Mouse (Mus musculus) adrenal gland, adult (tissue): ENCODE measurements around the gene Madd.

ENCODE experiments used
- DNase-seq, 2 experiments: peaks; one replicate each; pipeline ENCODE4 v3.0.0; 2022 to 2023; ENCODE audit warnings: low spot score in 1 of 2; ENCODE audit not compliant: inconsistent age in 2 of 2

Madd gene

DNA sequence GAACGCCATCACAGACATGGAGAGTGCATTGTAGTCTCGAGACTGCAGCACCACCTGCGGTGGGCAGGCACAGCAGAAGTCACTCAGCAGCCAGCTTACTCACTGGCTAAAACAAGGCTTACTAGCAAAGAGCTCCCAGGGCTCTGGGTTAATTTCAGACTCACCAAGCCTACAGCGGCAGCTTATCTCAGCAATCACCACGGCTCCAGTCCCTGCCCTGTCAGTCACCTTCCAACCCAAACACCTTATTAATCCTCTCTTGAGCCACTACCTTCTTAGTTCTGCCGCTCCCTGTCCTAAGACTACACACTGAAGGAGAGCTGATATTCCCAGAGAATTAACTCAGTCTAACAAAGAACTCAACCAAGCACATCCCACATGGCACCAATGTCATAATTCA is 7.4 kb downstream of the Madd start:
- no peak for DNase-seq

DNA sequence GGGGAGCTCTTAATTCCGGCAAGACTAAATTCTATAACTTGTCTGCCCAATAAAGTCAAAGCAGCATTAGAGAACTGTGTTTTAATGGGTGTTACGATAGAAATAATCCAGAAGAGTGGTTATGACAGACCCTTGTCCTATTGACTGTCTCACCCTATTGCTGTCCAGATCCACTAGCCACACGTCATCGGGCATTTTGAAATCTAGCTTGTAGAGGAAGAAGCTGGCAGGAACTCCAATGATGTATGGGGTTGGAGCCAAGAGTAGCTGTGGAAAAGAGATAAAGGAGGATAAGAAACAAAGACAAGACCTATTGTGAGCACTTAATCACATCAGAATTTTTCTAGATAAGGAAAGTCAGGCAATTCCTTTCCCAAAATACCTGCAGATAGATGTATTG is 8.1 kb downstream of the Madd start:
- DNase-seq, result no peak

DNA sequence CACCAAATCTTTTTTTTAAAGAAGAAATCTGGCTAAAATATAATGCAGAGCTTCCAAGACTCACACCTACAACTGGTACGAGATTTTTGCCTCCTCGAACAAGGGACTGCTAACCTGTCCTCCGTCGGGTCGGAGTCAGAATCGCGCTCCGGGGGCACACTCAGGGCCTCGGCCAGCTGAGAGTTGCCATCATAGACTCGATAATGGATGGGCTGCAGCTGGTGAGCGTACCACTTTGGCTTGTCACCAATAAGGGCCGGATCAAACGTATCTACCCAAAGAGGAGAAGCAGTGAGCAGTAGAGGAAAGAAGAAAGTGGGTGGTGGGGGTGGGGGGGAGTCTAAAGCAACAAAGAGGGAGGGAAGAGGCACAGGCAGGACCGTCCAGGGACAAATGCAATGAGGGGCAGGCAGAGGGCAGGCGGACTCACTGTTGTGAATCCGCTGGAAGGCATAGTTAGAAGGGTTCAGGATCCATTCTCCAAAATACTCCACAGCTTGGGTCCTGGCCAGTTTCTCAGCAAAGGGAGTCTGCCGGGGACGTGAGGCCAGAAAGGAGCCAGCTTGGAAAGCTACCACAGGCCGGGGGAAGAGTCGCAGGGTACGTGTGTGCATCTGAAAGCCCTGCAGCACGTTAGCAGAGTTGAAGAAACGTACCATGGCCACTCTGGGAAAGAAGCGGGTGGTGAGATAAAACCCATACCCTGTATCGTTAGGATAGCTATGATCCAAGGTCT is 13.9 kb downstream of the Madd start:
- no peak for DNase-seq

DNA sequence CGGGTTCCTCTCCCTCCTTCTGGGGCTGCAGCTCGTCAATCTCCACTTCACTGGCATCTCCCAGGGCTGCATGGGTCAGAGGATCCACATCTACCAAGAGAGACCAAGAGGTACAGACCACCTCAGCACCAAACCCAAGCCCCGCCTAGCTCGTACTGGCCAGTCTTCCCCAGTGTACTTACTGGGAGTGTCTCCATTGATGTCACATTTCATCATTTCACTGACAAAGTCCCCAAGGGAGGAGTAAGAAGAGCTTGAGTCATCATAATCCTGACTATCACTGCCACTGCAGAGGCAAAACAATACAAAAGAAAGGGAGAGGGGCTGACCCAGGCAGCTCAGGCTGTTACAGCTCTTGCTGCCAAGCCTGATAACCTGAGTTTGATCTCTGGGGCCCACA is 16.0 kb downstream of the Madd start:
- no peak for DNase-seq

DNA sequence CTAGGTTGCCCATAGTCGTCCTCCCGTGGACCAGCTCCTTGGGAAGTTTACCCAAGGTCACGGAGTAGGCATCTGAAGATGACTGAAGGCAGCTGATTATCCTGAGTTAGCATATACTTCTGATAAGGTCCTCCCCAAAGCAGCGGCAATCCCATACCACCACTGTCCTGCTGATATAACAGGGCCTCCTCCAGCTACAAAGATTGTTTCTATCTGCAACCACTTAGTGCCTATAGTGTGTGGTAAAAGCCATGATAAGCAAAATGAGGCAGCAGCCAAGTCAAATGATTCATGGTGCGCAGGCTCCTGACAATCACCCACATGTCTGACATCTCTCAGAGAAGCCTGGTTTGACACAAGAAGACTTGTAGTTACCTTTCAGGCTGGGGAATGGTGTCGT is 18.6 kb downstream of the Madd start:
- no peak for DNase-seq

DNA sequence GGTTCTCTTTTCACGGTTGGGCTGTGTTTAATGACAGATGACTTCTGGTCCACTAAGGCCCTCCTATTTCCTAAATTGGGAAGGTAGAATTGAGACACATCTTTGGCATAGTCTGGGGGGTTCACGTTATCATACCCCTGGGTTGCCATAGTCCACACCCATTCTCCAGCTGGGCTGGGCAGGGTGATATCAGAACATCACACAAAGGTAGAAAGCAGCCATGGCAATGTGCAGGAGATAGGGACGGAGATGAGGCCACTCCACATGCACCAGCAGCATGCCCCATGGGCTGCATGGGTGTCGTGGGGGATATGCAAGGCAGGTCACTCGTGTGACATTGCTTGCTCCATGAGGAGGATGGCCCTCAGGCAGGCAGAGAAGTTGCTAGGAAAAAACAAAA is 20.1 kb downstream of the Madd start:
- no peak for DNase-seq

DNA sequence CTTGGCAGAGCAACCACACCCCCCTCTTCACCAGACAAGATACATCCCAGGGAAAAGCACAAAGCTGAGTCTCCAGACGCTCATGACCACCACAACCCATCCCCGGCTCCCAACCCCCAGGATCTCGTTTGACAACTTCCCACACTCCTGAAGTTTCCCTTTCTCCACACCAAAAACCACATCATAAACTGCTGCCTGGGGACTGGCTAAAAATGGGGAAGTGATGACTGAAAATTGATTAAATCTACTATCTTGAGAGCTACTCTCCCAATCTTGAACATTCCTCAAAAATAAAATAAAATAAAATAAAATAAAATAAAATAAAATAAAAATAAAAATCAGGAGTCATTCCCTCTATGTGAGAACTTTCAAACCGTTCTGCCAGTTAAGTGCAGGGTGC is 20.7 kb downstream of the Madd start:
- no peak for DNase-seq

DNA sequence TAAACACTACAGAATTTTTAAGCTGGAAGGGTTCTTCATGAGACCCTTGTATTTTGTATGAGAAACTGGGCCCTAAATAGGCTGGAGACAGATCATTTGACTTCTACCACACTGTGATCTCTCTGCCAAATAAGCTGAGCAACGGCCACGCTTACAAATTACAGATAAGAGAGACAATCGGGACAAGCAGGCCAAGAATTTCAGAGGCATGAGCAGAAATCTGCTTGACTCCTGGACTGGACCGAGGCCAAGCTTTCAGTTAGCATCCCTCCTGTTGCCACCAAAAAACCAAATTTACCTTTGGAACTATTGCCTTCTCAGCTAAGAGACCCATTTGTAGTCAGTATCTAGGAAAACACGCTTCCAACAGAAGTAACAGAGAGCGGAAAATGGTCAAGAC is 23.0 kb downstream of the Madd start:
- DNase-seq, result no peak

DNA sequence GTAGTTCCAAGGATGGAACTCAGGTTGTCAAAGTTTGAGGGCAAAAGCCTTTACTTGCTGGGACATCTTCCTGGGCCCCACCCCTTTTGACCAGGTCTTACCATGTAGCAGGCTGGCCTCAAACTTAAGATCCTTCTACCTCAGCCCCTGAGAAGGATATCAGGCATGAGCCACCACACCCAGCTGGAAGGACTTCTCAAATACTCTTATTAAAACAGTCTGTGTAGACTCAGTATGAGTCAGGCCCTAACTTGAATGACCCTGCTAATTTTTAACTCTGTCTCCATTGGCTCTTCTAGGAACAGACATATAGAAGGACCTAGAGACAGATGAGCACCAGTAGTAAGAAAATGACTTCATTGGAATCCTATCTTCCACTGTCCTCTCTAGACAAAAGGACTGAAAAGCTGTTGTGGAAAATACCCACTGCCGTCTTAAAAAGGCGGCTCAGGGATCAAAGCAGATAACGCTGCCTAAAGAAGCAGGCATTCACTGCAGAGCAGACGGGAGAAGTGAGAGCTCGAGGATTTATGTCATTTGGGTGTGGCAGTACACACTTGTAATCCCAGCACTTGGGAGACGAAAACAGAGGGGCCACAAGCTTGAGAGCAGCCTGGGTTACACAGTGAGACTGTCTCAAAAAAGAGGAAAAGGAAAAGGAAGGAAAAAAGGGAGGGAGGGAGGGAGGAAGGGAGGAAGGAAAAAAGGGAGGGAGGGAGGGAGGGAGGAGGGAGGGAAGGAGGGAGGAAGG is 26.5 kb downstream of the Madd start:
- DNase-seq, result no peak

DNA sequence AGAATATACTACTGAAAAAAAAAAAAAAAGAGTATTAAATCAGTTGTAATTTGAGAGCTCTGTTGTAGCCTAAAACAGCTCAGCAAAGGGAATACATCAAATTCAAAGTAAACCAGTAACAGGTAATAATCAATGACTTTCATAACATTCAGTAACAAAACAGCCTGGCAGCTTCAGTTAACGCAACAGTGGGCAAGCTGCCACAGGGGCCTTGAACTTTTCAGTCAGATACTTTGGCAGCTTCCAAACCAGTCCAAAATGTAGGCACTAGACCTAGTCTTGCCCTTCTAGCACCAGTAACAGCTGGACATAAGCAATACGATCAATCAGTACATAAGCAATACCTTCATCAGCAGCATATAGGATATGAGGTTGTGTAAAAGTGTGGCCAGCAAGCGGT is 29.5 kb downstream of the Madd start:
- peak; percentile 76 to 89 for DNase-seq

DNA sequence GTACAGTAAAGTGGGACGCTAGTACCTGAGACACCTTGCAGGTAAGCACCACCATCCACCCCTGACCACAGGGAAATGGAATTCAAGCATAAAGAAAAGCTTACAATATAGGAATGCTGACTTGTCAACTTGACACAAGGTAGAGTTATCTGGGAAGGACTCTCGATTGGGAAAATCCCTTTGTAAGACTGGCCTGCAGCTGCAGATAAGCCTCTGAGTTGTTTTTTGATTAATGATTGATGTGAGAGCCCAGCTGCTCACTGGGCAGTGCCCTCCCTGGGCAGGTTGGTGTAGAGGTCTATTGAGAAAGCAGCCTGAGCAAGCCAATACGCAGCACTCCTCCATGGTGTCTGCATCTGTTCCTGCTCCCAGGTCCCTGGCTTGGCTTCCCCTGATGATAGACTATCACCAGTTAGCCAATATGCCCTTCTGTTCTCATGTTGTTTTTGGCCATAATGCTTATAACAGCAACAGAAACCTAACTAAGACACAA is 30.7 kb downstream of the Madd start:
- DNase-seq, result no peak

DNA sequence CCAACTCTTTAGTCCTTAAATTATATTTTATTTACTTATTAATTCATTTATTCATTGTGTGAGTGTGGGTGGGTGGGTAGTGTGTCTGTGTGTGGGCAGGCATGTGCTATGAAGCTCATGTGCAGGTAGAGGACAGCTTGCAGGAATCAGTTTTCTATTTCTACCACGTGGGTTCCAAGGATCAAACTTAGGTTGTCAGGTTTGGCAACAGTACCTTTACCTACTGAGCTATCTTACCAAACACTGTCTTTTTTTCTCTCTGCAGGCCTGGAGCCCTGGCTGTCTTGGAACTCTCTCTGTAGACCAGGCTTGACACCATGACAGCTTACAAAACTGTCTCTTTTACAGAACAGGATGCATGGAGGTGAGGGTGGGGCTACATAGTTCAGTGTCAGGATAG is 32.3 kb downstream of the Madd start:
- no peak for DNase-seq

DNA sequence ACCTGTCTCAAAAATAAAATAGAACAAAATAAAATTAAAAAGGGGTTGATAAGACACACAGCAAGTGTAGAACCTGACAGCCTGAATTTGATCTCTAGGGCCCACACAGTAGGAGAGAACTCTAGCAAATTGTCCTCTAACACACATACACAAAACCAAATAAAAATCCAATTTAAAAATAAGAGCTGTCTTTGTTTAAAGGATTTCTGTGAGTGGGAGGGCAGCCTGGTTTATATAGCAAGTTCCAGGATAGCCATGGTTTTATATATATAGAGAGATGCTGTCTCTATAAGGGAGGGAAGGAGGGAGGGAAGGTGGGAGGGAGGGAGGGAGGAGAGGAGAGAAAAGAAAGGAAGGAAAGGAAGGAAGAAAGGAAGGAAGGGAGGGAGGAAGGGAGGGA is 35.5 kb downstream of the Madd start:
- DNase-seq, result no peak

DNA sequence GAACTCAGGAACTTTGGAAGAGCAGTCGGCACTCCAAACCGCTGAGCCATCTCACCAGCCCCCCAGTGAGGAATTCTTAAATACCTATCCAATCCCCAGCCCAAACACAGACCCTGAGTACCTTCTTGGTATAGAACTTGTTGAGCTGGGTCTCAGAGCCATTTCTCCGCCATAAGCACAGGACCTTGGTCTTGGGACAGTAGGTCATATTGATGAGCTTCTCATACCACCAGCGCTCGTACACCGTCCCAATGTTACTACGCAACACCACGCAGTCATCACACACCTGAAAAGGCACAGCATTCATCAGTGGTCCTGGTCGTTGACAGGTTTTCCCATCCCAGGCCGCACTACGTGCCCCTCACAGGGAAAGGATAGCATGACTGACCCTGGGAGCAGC is 40.2 kb downstream of the Madd start:
- no peak for DNase-seq

DNA sequence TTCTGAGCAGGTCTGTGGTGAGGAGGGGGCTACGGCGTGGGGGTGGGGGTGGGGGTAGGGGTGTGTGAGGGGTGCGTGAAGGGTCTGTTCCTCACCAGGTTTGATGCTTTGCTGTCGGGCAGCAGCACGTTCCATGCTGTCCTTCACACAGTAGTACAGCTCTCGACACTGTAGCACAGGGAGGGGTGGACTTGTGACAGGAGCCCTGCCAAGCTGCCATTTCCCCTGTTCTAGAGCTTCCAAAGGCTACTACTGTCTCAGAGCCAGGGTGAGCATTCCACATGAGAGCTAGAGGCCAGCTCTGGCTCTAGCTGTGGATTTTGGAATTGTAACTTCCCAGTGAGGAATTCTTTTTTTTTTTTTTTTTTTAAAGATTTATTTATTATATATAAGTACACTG is 40.7 kb downstream of the Madd start:
- no peak for DNase-seq

DNA sequence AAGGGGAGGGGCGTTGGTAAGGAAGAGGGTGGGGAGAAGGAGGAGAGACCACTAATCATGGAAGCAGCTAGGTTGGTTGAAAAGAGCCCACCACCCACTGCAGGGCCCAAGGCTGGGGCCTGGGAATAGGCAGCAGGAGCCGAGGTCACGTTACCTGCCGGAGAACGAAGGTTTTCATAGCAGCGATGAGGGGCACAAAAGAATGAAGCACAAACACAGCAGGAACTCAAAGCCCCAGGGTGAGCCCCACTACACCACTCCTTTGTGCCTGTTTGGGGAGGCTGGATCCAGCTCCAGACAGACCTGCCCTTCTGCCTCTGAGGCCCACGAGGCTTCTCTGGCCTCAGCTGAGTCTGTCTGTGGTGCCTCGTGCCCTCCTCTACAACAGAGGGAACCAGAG is 43.9 kb downstream of the Madd start:
- no peak for DNase-seq

DNA sequence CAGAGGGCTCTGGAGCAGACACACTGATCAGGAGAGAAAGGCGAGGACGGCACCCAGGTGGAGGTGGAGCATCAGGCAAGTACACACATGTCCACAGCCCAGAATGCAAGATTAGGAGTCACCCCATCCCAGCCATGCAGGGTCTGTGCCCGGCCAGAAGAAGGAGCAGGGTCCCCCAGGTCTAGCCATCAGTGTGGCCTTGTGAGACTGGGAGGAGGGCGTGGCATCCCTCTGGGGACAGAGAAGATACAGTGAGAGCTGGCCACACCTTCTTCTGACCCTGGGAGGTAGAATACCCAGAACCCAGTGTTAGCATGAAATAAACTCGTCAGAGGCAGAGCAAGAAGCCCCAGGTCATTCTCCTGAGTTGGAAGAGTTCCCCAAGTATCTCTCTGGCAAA is 44.3 kb downstream of the Madd start:
- DNase-seq, result no peak

DNA sequence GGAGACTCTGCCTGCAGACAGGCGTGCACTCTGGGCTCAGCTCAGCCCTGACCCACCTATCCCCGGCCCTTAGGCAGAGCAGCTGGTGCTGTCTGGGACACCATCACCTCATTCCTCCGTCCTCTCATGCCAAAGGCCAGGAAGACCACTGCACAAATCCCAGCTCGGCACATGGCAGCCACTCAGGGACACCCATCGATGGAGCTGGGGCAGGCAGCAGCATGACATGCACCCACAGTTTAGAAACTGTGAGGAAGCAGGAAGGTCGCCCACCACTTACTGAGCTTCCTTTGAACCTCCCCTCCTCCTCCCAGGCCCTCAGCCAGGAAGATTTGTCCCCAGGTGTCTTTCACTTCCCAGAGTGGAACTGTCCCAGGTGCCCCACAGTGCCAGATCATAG is 46.2 kb downstream of the Madd start:
- DNase-seq, result no peak

DNA sequence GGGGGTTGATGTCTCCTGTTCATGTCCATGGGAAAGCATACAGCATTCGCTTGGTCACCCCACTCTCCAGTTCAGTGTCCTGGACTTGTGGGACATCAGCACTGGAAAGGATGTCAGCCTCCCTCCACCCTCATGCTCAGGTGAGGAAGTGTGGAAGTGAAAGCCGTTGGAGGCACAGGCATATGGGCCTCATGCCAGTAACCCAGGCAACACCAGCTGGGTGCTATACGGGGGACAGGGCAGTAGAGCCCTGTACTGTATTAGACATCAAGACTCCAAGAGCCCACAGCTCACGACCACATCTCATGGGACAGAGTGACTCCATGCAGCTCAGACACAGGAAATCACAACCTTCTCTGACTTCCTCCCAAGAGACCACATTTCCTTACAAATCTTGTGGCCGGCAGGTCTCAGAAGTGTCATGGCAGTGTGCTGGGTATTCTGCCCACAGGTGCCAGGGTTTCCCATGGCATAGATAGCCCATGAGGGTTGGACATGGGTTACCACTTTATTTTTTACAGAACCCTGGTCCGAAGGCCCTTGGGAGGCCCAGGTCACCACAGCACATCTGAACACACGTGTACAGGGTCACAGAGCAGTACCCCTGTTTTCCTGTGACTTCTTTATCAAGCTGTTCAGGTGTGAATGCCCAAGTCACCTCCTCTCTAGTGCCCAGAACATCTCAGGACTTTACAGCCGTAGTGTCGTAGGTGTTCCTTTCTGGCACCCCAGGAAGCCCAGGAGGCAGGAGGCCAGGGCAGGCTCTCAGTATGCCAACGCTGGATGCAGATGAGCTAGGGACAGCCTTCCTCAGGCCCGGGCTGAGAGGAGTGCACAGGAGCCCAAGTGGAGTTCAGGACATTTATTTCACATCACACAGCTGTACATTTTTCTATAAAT is 46.9 kb downstream of the Madd start:
- DNase-seq, result no peak

DNA sequence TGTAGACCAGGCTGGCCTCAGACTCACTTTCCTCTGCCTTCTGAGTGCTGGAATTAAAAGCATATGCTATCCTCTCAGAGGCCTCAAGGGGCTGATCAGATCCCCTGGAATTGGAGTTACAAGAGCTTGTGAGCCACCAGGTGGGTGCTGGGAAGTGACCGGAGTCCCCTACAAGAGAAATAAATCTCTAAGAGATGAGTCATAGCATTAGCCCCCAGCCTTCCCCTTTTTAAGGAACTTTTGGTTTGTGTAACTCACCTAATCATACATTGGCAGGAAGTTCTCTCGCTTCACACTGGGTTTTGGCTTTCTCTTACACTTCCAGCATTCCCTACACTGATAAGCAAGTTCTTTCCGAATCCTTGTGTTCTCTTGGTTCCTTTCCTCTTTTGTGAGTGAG is 51.6 kb downstream of the Madd start:
- DNase-seq, result no peak

DNA sequence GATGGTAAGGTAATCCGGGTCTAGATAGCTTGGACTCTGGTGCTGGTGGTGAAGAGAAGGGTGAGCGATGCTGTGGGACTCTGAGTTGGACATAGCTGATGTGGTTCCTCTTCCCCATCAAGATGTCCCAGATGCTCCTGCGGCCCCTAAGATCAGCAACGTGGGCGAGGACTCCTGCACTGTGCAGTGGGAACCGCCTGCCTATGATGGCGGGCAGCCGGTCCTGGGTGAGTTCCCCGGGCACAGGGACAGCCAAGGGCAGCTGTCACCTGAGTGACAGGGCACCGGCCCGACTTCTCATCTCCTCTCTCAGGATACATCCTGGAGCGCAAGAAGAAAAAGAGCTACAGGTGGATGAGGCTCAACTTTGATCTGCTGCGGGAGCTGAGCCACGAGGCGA is 52.4 kb downstream of the Madd start:
- DNase-seq, result no peak

DNA sequence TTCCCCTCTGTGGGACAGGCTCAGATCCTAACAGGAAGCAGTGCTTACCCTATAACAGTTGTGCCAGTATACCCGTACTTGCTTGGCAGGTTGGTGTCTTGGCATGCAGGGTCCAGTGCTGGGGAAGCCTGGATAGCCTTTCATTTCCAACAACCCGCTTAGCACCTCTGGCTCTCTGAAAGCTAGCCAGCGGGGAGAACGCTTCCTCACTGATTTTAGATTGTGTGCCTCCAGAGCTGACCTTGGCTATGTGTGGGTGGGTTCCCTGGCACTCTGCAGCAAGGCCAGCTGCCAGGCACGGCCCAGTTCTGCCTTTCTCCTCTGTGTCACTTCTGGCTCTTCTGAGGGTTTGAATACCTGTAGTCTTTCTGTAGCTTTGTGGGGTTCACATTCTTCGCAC is 53.5 kb downstream of the Madd start:
- peak; percentile 77 to 81 for DNase-seq
